10 mouse cellular contexts compared by ENCODE assay signal in the genomic region with DNA sequence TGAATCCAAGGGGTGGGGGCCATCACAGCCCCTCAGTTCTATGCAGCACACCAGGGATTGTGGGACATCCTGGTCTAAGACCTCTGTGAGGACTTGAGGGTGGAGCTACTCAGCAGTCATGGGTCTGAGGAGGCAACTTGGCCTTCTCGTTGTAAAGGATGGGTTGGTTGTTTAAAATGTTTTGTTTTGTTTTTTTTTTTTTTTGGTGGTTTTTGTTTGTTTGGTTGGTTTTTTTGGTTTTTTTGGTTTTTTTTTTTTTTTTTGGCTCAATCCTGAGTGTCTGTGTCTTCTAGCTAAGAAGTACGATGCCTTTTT. TPM values are rescaled to one million over a fixed set of nuclear protein-coding genes. Genes with fewer than 3 reads are reported as not detected.
DNase-seq lines count a peak whose midpoint lies in the region; ATAC-seq and TF ChIP-seq lines count a peak whose summit lies in the region.
"Had no signal": no experiment of that assay in that cellular context is flagged by ENCODE, and none has a peak within 500 bp of the region (broad histone marks: within the 10 kb centered on the region; RNA-seq: fewer than 3 reads in every experiment).

No protein-coding gene starts in this region.

- peak overlapping the region; percentile 96 for H3K4me2 ChIP-seq in hindbrain, embryonic 11.5 days (replicated peaks; ENCODE audit: low read depth, low read length)

- no peaks in the 10 kb centered on the region for H3K27me3 ChIP-seq in hindbrain, embryonic 11.5 days (ENCODE audit: control insufficient read depth, insufficient read depth, low read length)

- H3K4me1 ChIP-seq in ES-E14 (ENCODE audit: control insufficient read depth in 2 of 2, insufficient read depth in 2 of 2, low read length in 2 of 2, poor library complexity in 1 of 2), result peaks cover 0 to 38% of the 10 kb centered on the region in 2 experiments; a peak in 2 of 4 replicates
- peaks cover 5% of the 10 kb centered on the region; the same call in 1 of the 2 replicates for H3K4me1 ChIP-seq in hindbrain, embryonic 11.5 days (replicated peaks; ENCODE audit: control insufficient read depth, insufficient read depth, low read length)

- peak overlapping the region; percentile 86 for H3K4me3 ChIP-seq in gastrocnemius, adult 2 months
- peak overlapping the region; percentile 56 to 95 for H3K4me3 ChIP-seq in ES-E14 (ENCODE audit: insufficient read depth in 1 of 2, low read depth in 1 of 2, low read length in 2 of 2, poor library complexity in 1 of 2, severe bottlenecking in 1 of 2)
- peak overlapping the region; percentile 94 for H3K4me3 ChIP-seq in hindbrain, embryonic 11.5 days (ENCODE audit: low read depth, low read length)
- peak overlapping the region; percentile 46 for H3K4me3 ChIP-seq in macrophage (ENCODE audit: inconsistent target)

- H3K79me2 ChIP-seq in macrophage (ENCODE audit: inconsistent target), result peaks cover 9% of the 10 kb centered on the region; the same call in 1 of the 2 replicates

- intact Hi-C loops in gastrocnemius, adult 2 months (cut with DNase I), result loop anchor here (2.0 kb wide), 1 partner anchor 21 kb away; a partner anchor contains a TSS
- intact Hi-C loops in gastrocnemius, postnatal 36 days (cut with DNase I), result no loop called here

- H3K9me3 ChIP-seq in ES-E14 (ENCODE audit: control insufficient read depth, insufficient read depth, low read depth, low read length), result no peaks in the 10 kb centered on the region
- no peaks in the 10 kb centered on the region for H3K9me3 ChIP-seq in hindbrain, embryonic 11.5 days (ENCODE audit: control insufficient read depth, low read length)

- DNase-seq in gastrocnemius, adult 2 months, result no peak
- no peak for DNase-seq in gastrocnemius, postnatal 36 days
- DNase-seq in ES-E14 (ENCODE audit: low read depth, low spot score), result no peak
- no peak for DNase-seq in hindbrain, embryonic 11.5 days (ENCODE audit: low spot score)
- DNase-seq in cerebellum, adult 8-10 months, result no peak
- no peak for DNase-seq in lung, adult 18-20 months

- peak overlapping the region; percentile 88; the same call in 1 of the 2 replicates for H3K27ac ChIP-seq in gastrocnemius, adult 2 months
- H3K27ac ChIP-seq in ES-E14 (ENCODE audit: insufficient read depth, low read depth, low read length, poor library complexity, severe bottlenecking) (peak overlapping the region; percentile 90), macrophage (0 out of 2 replicates have a peak overlapping the region, but pooled peaks have one; percentile 31)
- H3K27ac ChIP-seq in hindbrain, embryonic 11.5 days (ENCODE audit: low read depth, low read length), result no peak overlapping the region

- peak overlapping the region; percentile 99 for H3K9ac ChIP-seq in ES-E14 (ENCODE audit: insufficient read depth, low read depth, low read length, poor library complexity, severe bottlenecking)
- peak overlapping the region; percentile 98; the same call in 1 of the 2 replicates for H3K9ac ChIP-seq in hindbrain, embryonic 11.5 days (ENCODE audit: low read depth, low read length)

- in situ Hi-C loops in ES-E14 (cut with MboI; ENCODE audit: low sequenced_read_pairs in 2 of 2, unreplicated experiment in 2 of 2), result no loop called here

- H3K36me3 ChIP-seq in ES-E14 (ENCODE audit: control insufficient read depth, insufficient read depth, low read length, poor library complexity, severe bottlenecking), result peaks cover 38% of the 10 kb centered on the region
- 0 out of 2 replicates have a peak, but pooled peaks cover 3% of the 10 kb centered on the region for H3K36me3 ChIP-seq in hindbrain, embryonic 11.5 days (ENCODE audit: control insufficient read depth, insufficient read depth, low read length)
- H3K36me3 ChIP-seq in macrophage (ENCODE audit: inconsistent target), result peaks cover 17% of the 10 kb centered on the region

- ATAC-seq in hindbrain, embryonic 11.5 days (ENCODE audit: low FRiP score), result no peak
- ATAC-seq in monocyte, adult 5-6 weeks (replicated peaks; ENCODE audit: insufficient number of reproducible peaks, low FRiP score, low TSS enrichment, poor library complexity, severe bottlenecking), result no peak

- 50% methylated on average over 2 of the region's 2 CpGs for WGBS in hindbrain, embryonic 11.5 days
- 20% methylated on average over 1 of the region's 2 CpGs for WGBS in macrophage (ENCODE audit: missing documents)

- TF ChIP-seq CTCF in gastrocnemius, adult 2 months (IDR thresholded peaks at IDR 0.05), result no peak

TF ChIP-seq in ES-E14, 5 proteins besides CTCF, POLR2A, EP300 and RAD21:
- no peak for TF ChIP-seq ZC3H11A (IDR thresholded peaks at IDR 0.05; ENCODE audit: borderline replicate concordance, low read depth, low read length)
- 0 out of 2 replicates have a peak, but pooled peaks have one; percentile 16 for TF ChIP-seq ZNF384 (IDR thresholded peaks at IDR 0.05; ENCODE audit: low read depth, low read length)

RNA-seq across cellular contexts. Expression of a gene that starts 1.9 kb away (rescaled TPM):
- 100 to 1,000 TPM; 382 to 410 TPM for total RNA-seq in gastrocnemius, adult 2 months (2021)
- 100 to 1,000 TPM; 327 to 414 TPM for total RNA-seq in gastrocnemius, postnatal 36 days (2021)
- 2,234 and 2,688 TPM in 2 replicates for total RNA-seq in ES-E14 (2012; rRNA removed)
- polyA plus RNA-seq in hindbrain, embryonic 11.5 days (2014; fragmentation: Nextera tagmentation; extraction: Ambion mirVana), result 445 and 475 TPM in 2 replicates
- total RNA-seq in macrophage (2018; cell fraction: chromatin; rRNA removed), result 100 to 1,000 TPM in 18 of 26 experiments, 10 to 100 TPM in 8; 45.1 to 363 (median 129) TPM
- 100 to 1,000 TPM; 231 to 788 (median 435) TPM for total RNA-seq in macrophage (2018; cell fraction: cytosol; rRNA removed)
- 100 to 1,000 TPM in 25 of 26 experiments, 10 to 100 TPM in 1; 93.9 to 792 (median 186) TPM for total RNA-seq in macrophage (2018; cell fraction: nucleus; rRNA removed)
- 257 to 572 TPM (median 569 TPM) in 3 replicates for polyA plus RNA-seq in macrophage (2018)
- total RNA-seq in monocyte, adult 5-6 weeks (2017), result 363 to 372 TPM (median 364 TPM) in 3 replicates

RNA-seq across cellular contexts. Expression of a gene that starts 16.9 kb away (rescaled TPM):
- 10 to 100 TPM in 1 of 2 experiments, 1 to 10 TPM in 1; 9.4 to 11.2 TPM for total RNA-seq in gastrocnemius, adult 2 months (2021)
- total RNA-seq in gastrocnemius, postnatal 36 days (2021), result 10 to 100 TPM in 1 of 2 experiments, 1 to 10 TPM in 1; 7.0 to 10.3 TPM
- total RNA-seq in ES-E14 (2012; rRNA removed), result 25.9 and 39.8 TPM in 2 replicates
- polyA plus RNA-seq in hindbrain, embryonic 11.5 days (2014; fragmentation: Nextera tagmentation; extraction: Ambion mirVana), result 18.7 and 22.5 TPM in 2 replicates
- total RNA-seq in macrophage (2018; cell fraction: chromatin; rRNA removed), result 10 to 100 TPM in 22 of 26 experiments, 1 to 10 TPM in 4; 3.7 to 74.7 (median 25.1) TPM
- total RNA-seq in macrophage (2018; cell fraction: cytosol; rRNA removed), result 10 to 100 TPM in 20 of 26 experiments, 1 to 10 TPM in 6; 8.0 to 29.0 (median 13.7) TPM
- 10 to 100 TPM in 20 of 26 experiments, 1 to 10 TPM in 6; 6.8 to 53.6 (median 14.9) TPM for total RNA-seq in macrophage (2018; cell fraction: nucleus; rRNA removed)
- polyA plus RNA-seq in macrophage (2018), result 10.8 to 20.6 TPM (median 20.1 TPM) in 3 replicates
- 8.8 to 18.2 TPM (median 13.0 TPM) in 3 replicates for total RNA-seq in monocyte, adult 5-6 weeks (2017)

RNA-seq across cellular contexts. Expression of a gene that starts 20.4 kb away (rescaled TPM):
- total RNA-seq in gastrocnemius, adult 2 months (2021), result 1 to 10 TPM; 6.9 to 7.4 TPM
- total RNA-seq in gastrocnemius, postnatal 36 days (2021), result 1 to 10 TPM; 5.7 to 8.1 TPM
- total RNA-seq in ES-E14 (2012; rRNA removed), result 8.0 and 9.0 TPM in 2 replicates
- polyA plus RNA-seq in hindbrain, embryonic 11.5 days (2014; fragmentation: Nextera tagmentation; extraction: Ambion mirVana), result 3.7 and 5.1 TPM in 2 replicates
- 1 to 10 TPM in 3 of 26 experiments, under 1 TPM in 7, not detected in 16; 0.28 to 2.7 (median 0.61) TPM for total RNA-seq in macrophage (2018; cell fraction: chromatin; rRNA removed)
- under 1 TPM in 8 of 26 experiments, not detected in 18; 0.09 to 0.19 (median 0.10) TPM for total RNA-seq in macrophage (2018; cell fraction: cytosol; rRNA removed)
- under 1 TPM in 6 of 26 experiments, not detected in 20; 0.23 to 0.86 (median 0.29) TPM for total RNA-seq in macrophage (2018; cell fraction: nucleus; rRNA removed)
- polyA plus RNA-seq in macrophage (2018), result not detected in 3 replicates
- not detected in 3 replicates for total RNA-seq in monocyte, adult 5-6 weeks (2017)

RNA-seq across cellular contexts. Expression of a gene that starts 34.8 kb away (rescaled TPM):
- total RNA-seq in gastrocnemius, adult 2 months (2021), result not detected
- total RNA-seq in gastrocnemius, postnatal 36 days (2021), result not detected
- total RNA-seq in ES-E14 (2012; rRNA removed), result 3.7 and 4.1 TPM in 2 replicates
- 2.9 and 4.1 TPM in 2 replicates for polyA plus RNA-seq in hindbrain, embryonic 11.5 days (2014; fragmentation: Nextera tagmentation; extraction: Ambion mirVana)
- total RNA-seq in macrophage (2018; cell fraction: chromatin; rRNA removed), result not detected
- not detected for total RNA-seq in macrophage (2018; cell fraction: cytosol; rRNA removed)
- not detected for total RNA-seq in macrophage (2018; cell fraction: nucleus; rRNA removed)
- polyA plus RNA-seq in macrophage (2018), result not detected in 3 replicates
- total RNA-seq in monocyte, adult 5-6 weeks (2017), result not detected in 3 replicates
- total RNA-seq: left cerebral cortex, postnatal 36 days had no signal
- polyA plus RNA-seq: frontal cortex, adult 2 months had no signal
